Mouse (Mus musculus) testis, adult 2 months (tissue): ENCODE measurements around the gene Vmn1r235. TPM values are rescaled to one million over a fixed set of nuclear protein-coding genes. Genes with fewer than 3 reads are reported as not detected.

ENCODE experiments used
- H3K27ac ChIP-seq: fragments of 200-500 bp; 2 replicates; pipeline ENCODE4 v1.5.1; 2012; ENCODE audit warnings: low read depth, low read length; ENCODE audit not compliant: control insufficient read depth, insufficient read depth
- H3K27me3 ChIP-seq: fragments of 200-500 bp; 2 replicates; pipeline ENCODE4 v1.6.1; 2012; ENCODE audit warnings: mild to moderate bottlenecking, low read length, moderate library complexity; ENCODE audit not compliant: control insufficient read depth, insufficient read depth
- H3K36me3 ChIP-seq: fragments of 200-500 bp; 2 replicates; pipeline ENCODE4 v1.6.1; 2012; ENCODE audit warnings: mild to moderate bottlenecking, low read length; ENCODE audit not compliant: control insufficient read depth, insufficient read depth
- H3K4me1 ChIP-seq: fragments of 200-500 bp; 2 replicates; pipeline ENCODE4 v1.6.1; 2012; ENCODE audit warnings: low read length; ENCODE audit not compliant: control insufficient read depth, insufficient read depth
- H3K4me3 ChIP-seq: fragments of 200-500 bp; 2 replicates; pipeline ENCODE4 v1.5.1; 2012; ENCODE audit warnings: low read depth, mild to moderate bottlenecking, low read length, moderate library complexity, mixed read lengths; ENCODE audit not compliant: control insufficient read depth
- CTCF ChIP-seq: fragments of 200-500 bp; IDR thresholded peaks from 2 replicates; pipeline ENCODE4 v1.5.1; 2012; ENCODE audit warnings: low read depth, mild to moderate bottlenecking, inconsistent platforms, low read length, moderate library complexity; ENCODE audit not compliant: control insufficient read depth, insufficient read depth, insufficient replicate concordance
- POLR2A ChIP-seq: fragments of 200-500 bp; IDR thresholded peaks from 2 replicates; pipeline ENCODE4 v1.6.1; 2012; ENCODE audit warnings: low read depth, mild to moderate bottlenecking, inconsistent platforms, low read length, moderate library complexity; ENCODE audit not compliant: control insufficient read depth
- polyA plus RNA-seq: library from polyadenylated mRNA; depleted of rRNA; stranded (reverse); fragments of >200 nt; gene quantifications from 2 replicates; pipeline ENCODE4 v1.2.3, GENCODE M21; 2012; rRNA removed

Vmn1r235 gene
- polyA plus RNA-seq, 1 experiment, result not detected

DNA sequence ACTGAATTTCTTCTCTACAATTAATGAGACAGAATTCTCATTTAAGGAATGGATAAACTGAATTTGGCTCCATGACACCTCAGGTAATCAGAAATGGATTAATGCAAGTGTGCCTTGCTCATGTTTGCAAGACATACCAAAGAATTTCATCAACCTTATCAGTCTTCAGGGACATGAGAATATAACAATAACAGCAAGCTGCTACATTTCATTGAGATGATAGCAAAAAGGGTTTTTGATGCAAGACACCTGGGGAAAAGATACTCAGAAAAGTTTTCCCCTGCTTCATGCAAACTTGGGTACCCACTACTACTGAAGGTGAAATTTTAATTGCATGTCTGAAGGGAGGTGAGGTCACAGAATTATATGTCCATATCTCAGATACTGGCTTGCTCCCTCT, 55.4 kb downstream of the Vmn1r235 start, which contains the start of gene Vmn1r237:
Vmn1r237 (plus strand) TSS at position 301 of the 400 bp plus-strand sequence.
- Histone ChIP-seq H3K27me3 (no peaks in the 10 kb centered on the region), H3K36me3 (no peaks in the 10 kb centered on the region), H3K4me1 (no peaks in the 10 kb centered on the region), H3K4me3 (no peak within 1 kb of the TSS), H3K27ac (no peak within 1 kb of the TSS)
- no peak for TF ChIP-seq POLR2A
- no peak for TF ChIP-seq CTCF

Other genes with a start within 250 kb of the Vmn1r235 start
- 2.8 and 3.2 TPM in 2 replicates for gene Zfp160, start 247.5 kb upstream of the Vmn1r235 start, polyA plus RNA-seq
- gene Vmn1r234, start 30.3 kb upstream of the Vmn1r235 start, polyA plus RNA-seq, result 0.11 TPM in 1 of 2 replicates, not detected in the other
- gene Vmn1r236, start 26.5 kb downstream of the Vmn1r235 start, polyA plus RNA-seq, result not detected in 2 replicates
- gene Vmn1r237, start 55.5 kb downstream of the Vmn1r235 start, polyA plus RNA-seq, result not detected in 2 replicates
- 0.38 and 0.59 TPM in 2 replicates for gene Zfp677, start 127.3 kb downstream of the Vmn1r235 start, polyA plus RNA-seq
- 3.1 and 4.3 TPM in 2 replicates for gene Zfp54, start 166.8 kb downstream of the Vmn1r235 start, polyA plus RNA-seq
- gene Zfp51, start 194.0 kb downstream of the Vmn1r235 start, polyA plus RNA-seq, result 2.5 and 3.3 TPM in 2 replicates
- gene Zfp53, start 232.6 kb downstream of the Vmn1r235 start, polyA plus RNA-seq, result 0.23 and 0.48 TPM in 2 replicates